Mouse (Mus musculus): Measurements from ENCODE around the gene Defa32. TPM values are rescaled to one million over a fixed set of nuclear protein-coding genes. Genes with fewer than 3 reads are reported as not detected.
"Not testable (repeated sequence)": the region's sequence is repeated elsewhere in the genome, so short reads cannot be mapped to it uniquely, and the experiment has no call there.

Gene Defa32
- not detected for total RNA-seq (2022)

DNA sequence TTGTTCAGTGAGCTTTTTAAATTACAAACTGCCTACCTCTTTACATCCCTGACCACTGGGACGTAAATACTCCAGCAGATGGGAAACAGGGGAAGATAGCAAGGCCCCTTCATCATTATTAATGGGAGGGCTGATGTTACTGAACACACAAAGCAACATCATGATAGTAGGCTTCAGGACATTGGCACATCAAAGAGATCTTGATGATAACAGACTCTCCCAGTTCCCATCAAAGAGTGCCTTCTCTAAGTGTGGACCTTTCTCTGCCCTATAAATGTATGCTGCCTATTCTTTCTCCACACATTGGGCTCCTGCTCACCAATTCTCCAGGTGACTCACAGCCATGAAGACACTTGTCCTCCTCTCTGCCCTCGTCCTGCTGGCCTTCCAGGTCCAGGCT is at the start of gene Defa32:
TSS of gene Defa32 (plus strand) at position 301 of the 400 bp plus-strand sequence.
- not testable (repeated sequence) for DNase-seq (ENCODE audit: low spot score)

DNA sequence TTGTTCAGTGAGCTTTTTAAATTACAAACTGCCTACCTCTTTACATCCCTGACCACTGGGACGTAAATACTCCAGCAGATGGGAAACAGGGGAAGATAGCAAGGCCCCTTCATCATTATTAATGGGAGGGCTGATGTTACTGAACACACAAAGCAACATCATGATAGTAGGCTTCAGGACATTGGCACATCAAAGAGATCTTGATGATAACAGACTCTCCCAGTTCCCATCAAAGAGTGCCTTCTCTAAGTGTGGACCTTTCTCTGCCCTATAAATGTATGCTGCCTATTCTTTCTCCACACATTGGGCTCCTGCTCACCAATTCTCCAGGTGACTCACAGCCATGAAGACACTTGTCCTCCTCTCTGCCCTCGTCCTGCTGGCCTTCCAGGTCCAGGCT is 19.9 kb upstream of the Defa32 start, which contains the start of gene Defa20:
TSS of gene Defa20 (plus strand) at position 301 of the 400 bp plus-strand sequence.
- not testable (repeated sequence) for DNase-seq (ENCODE audit: low spot score)

DNA sequence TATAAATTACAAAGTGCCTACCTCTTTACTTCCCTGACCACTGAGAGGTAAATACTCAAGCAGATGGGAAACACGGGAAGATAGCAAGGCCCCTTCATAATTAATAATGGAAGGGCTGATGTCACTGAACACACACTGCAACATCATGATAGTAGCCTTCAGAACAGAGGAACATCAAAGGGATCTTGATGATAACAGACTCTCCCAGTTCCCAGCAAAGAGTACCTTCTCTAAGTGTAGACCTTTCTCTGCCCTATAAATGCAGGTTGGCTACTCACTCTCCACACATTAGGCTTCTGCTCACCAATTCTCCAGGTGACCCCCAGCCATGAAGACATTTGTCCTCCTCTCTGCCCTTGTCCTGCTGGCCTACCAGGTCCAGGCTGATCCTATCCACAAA is 36.3 kb downstream of the Defa32 start, which contains the start of gene Defa37:
TSS of gene Defa37 (plus strand) at position 301 of the 400 bp plus-strand sequence.
- not testable (repeated sequence) for DNase-seq (ENCODE audit: low spot score)

Other genes with a start within 250 kb of the Defa32 start
- gene Defa27, start 213.5 kb upstream of the Defa32 start, total RNA-seq (2022), result not detected
- gene Defa29, start 202.0 kb upstream of the Defa32 start, total RNA-seq (2022), result not detected
- gene Defa2, start 150.5 kb upstream of the Defa32 start, total RNA-seq (2022), result not detected
- gene Defa33, start 137.2 kb upstream of the Defa32 start, total RNA-seq (2022), result not detected
- gene Defa36, start 101.6 kb upstream of the Defa32 start, total RNA-seq (2022), result not detected
- gene Gm7849, start 72.5 kb upstream of the Defa32 start, total RNA-seq (2022), result not detected
- gene Defa20, start 19.8 kb upstream of the Defa32 start, total RNA-seq (2022), result not detected
- gene Defa37, start 36.4 kb downstream of the Defa32 start, total RNA-seq (2022), result not detected
- not detected for gene Defa28, start 54.0 kb downstream of the Defa32 start, total RNA-seq (2022)
- not detected for gene Gm7861, start 65.5 kb downstream of the Defa32 start, total RNA-seq (2022)
- not detected for gene Defa26, start 89.2 kb downstream of the Defa32 start, total RNA-seq (2022)
- gene Defa17, start 126.7 kb downstream of the Defa32 start, total RNA-seq (2022), result not detected
- not detected for gene Defa34, start 136.8 kb downstream of the Defa32 start, total RNA-seq (2022)
- not detected for gene AY761184, start 174.6 kb downstream of the Defa32 start, total RNA-seq (2022)
- gene Defa24, start 205.5 kb downstream of the Defa32 start, total RNA-seq (2022), result not detected

All from heart, adult 8-10 months (tissue).